Mouse (Mus musculus) c-Kit-negative CD71-positive TER-119-positive erythroid progenitor cells, embryonic 14.5 days (primary cell): Measurements from ENCODE around the gene Bcar3.
A peak's percentile ranks its signal among the peaks of the same experiment; 100 is the strongest.
"Not testable (repeated sequence)": the region's sequence is repeated elsewhere in the genome, so short reads cannot be mapped to it uniquely, and the experiment has no call there.

Experiments used
- DNase-seq: peaks from one replicate; pipeline ENCODE4 v3.0.0-alpha.2; 2013; ENCODE audit warnings: low read depth, low spot score

Gene Bcar3

DNA sequence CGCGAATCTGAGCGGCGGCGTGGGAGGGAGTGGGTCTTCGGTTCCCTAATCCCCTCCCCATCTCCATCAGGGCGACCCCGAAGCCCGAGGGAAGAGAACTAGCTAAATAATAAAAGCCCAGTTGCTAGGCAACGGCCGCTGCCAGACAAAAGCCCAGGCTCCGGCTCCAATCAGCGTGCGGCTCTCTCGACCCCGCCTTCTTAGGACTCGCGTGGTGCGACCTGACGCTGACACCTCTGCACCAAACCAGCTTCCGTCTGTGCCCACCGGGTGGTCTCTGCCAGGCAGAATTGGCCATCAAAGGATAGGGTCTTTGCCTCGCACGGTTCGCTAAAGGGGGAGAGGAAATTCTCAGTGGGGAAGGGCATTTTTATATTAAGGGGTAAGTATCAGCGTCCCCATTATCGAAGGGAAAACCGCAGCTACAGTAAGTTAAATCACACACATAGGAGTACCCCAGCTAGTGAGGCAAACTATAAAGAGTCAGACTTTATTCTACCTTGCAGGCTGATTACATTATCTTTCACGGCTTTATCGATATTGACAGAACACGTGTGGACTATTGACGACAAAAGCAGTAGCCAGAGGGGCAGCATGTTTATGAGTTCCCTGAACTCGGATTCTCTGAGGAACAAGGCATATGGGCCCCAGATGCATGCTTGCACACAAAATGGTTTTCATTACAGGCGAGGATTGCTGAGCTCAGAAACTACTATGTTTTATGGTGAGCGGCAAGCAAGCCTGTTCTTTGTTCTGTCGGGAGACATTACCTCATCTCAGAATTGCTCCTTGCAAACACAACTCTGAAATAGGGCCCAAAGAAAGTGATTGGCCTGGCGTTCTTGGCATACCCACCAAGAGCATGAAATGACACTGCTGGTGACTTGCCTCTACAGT is at the start of gene Bcar3:
Gene Bcar3, plus strand, starts transcription at position 183 of the 897 bp plus-strand sequence.
- peak; percentile 56 for DNase-seq

DNA sequence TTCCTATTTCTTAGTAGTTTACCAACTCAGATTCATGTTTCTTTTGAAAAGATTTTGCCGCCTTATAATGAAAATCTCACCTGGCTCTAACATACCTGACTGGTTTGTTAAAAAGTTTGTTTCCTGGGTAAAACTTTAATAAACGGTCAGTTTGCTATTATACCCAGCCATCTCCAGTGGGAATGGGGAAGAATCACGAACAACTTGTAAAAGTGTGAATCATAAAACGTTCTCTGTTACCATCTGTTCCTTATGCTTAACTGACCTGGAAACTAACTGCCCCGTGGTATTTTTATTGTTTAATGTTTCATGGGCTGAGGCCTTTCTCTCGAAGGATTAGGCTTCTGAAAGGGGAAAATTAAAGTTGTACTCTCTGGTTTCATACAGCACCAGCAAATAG is 49.2 kb upstream of the Bcar3 start:
- DNase-seq, result no peak

DNA sequence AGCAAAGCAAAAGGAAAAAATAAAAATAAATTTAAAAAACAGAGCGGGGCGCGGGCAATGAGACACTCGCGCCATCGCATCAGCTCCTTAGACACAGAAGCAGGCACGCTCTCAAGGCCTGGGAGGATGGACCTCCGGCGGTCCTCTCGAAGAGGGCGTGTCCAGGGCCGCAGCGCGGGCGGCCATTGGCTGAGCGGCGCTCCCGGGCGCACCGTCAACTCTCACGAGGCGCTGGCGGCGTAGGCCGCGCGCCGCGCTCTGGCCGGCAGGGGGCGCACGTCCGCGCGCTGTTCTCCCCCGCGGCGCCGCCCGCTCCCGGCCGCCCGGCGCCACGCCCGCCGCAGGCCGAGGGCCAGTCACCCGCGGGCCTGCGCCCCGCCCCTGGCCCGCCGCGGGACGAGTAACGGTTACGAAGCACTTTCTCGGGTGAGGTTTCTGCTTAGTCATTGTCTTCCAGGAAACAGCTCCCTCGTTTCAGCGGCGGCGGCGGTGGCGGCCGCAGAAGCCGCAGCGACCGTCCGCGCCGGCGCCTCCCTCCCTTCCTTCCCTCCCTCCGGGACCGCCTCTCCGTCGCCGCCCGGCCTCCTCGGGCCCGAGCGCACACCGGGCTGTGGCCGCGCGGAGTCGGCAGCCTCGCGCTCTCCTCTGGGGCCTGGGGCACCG is 48.6 kb upstream of the Bcar3 start, which contains the start of gene Gclm:
Gene Gclm, plus strand, starts transcription at position 343 of the 663 bp plus-strand sequence.
- DNase-seq, result peak; percentile 95

DNA sequence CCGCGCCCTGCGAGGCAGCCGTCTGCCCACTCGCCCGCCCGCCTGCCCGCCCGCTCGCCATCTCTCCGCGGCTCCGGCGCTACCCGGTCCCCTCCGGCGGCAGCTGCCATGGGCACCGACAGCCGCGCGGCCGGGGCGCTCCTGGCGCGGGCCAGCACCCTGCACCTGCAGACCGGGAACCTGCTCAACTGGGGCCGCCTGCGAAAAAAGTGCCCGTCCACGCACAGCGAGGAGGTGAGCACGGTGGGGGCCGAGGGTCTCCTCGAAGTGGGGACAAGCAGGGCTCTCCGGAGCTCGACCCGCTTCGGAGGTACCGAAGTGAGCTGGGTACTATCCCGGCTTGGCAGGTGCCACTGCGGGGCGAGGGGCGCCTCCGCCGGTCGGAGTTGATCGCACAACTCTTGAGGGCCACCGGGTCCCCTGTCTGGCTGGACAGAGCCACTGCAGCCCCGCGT is 48.0 kb upstream of the Bcar3 start:
- peak; percentile 34 for DNase-seq

DNA sequence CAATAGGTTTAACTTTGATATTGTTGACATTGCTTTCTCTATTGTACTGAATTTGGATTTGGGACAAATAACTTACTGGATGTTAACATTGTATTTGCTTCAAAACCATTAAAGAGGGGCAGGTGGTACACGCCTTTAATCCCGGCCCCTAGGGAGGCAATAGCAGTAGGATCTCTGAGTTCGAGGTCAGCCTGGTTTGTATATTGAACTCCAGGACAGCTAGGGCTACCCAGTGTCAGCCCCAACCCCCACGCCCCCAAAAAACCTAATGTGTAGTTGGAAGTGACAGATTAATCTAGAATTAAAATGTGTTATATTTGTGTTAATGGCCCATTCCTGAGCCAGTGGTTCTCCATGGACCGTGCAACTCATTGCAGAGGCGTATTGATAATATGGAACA is 47.5 kb upstream of the Bcar3 start:
- DNase-seq, result peak; percentile 34

DNA sequence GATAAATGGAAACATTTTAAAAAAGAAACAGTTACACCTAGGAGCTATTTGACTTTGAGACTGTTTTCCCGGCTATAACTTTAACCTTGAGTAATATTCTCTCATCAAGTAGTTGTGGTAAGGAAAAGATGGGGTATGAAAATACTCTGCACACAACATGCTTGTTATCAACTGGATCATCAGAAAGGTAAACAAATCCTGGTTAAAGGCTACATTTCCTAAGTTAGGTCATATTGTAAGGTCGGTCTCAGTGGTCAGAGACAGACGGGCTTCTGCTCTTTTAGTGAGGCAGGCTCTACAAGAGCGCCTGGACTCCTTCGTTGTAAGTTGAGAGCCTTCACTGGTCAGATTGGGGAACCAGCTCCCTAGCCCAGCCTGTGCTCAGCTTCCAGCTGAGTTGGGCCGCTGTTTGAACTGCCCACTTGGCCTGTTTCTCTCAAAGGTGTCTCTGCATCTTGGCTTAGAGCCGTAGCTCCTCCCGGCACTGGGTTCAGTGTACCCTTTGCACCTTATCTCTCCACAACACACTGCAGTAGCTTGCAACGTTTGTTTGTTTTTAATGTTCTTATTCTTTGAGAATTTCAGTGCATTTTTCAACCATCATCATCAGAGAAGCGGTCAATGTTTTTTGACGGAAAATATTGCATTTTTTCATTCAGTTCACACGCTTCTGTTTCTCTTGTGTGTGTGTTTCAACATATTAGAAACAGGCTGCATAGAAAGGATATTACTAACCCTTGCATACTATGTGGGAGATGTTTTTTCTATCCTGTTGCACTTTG is 46.8 kb upstream of the Bcar3 start:
- peak; percentile 67 for DNase-seq

DNA sequence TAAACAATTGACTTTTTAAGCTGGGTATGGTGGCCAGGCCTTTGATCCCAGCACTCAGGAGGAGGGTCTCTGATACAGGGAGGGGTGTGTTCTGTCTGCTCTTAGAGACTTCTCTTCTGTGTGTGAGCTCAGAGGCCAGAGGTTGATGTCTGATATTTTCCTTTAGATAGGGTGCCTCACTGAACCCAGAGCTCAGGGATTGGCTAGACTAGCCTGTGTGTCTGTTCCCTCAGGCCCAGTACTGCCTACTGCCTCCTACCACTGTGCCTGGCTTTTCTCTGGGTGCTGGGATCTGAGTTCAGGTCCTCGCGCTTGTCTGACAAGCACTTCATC is 46.2 kb upstream of the Bcar3 start:
- peak; percentile 62 for DNase-seq

DNA sequence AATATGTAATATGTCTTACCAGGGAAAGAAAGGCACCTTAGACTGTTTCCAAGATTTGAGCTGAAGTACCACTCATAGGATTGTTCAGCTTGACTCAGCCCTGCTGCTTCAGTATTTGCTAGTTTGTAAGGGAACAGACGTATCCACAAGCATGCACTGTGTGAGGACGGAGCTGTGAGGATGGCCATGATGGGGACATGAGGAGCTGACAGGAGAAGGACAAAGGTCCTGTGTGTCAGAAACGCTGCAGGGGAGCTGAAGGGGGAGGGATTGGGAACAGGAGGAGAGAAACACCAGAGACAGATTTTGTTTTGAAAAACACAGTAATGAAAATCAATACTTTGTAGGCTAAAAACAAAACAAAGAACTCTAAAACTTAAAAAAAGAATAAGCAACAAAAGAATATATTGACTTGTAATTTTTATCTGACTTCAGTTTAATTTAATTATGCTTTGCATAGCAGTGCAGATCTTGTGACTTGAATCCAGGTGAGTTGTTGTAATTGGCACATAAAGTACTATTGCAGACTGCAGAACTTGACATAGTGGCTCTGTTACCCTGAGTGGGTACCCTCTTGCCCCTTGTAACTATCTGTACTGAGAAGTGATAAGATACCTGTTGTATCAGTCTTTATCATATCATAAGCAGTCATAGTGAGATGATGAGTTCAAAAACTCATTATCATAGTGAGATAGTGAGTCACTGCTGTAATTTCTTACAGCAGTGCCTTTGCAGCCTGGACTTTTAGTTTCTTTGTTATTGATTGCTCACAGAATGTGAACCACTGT is 41.3 kb upstream of the Bcar3 start:
- no peak for DNase-seq

DNA sequence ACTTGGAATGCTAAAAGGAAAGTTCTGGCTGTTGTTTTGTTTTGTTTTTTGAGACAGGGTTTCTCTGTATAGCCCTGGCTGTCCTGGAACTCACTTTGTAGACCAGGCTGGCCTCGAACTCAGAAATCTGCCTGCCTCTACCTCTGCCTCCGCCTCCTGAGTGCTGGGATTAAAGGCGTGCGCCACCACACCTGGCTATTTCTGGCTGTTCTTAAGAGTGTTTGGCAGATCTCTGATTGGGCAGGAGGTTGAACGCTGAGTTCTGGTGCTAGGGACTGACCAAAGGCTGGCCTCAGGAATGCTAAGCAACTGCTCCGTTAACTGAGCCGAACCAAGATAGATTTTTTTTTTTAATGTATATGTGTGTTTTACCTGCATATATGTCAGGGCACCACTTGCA is 39.9 kb upstream of the Bcar3 start:
- not testable (repeated sequence) for DNase-seq

DNA sequence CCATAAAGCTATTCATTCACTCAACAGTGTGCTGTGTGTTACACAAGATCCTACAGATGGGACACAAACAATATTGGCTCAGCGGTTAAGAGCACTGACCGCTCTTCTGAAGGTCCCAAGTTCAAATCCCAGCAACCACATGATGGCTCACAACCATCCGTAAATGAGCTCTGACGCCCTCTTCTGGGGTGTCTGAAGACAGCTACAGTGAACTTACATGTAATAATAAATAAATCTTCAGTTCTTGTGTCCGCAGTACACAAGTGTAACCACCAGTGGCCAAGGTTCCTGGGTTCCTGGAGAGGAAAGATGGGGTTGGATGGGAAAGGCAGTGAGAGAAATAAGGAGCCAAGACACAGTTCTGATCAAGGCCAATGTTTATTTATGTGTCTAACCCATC is 23.9 kb upstream of the Bcar3 start:
- no peak for DNase-seq

DNA sequence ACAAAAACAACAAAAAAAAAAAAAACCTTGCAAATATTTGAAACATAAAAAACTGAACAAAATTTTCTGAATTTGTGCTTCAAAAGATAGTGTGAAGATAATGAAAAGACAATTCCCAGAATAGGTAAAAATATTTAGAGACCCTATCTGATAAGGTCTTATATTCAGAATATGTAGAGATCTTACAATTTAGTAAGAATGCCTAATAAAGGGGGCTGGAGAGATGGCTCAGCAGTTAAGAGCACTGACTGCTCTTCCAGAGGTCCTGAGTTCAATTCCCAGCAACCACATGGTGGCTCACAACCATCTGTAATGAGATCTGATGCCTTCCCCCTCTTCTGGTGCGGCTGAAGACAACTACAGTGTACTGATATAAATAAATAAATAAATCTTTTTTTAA is 21.4 kb upstream of the Bcar3 start:
- not testable (repeated sequence) for DNase-seq

DNA sequence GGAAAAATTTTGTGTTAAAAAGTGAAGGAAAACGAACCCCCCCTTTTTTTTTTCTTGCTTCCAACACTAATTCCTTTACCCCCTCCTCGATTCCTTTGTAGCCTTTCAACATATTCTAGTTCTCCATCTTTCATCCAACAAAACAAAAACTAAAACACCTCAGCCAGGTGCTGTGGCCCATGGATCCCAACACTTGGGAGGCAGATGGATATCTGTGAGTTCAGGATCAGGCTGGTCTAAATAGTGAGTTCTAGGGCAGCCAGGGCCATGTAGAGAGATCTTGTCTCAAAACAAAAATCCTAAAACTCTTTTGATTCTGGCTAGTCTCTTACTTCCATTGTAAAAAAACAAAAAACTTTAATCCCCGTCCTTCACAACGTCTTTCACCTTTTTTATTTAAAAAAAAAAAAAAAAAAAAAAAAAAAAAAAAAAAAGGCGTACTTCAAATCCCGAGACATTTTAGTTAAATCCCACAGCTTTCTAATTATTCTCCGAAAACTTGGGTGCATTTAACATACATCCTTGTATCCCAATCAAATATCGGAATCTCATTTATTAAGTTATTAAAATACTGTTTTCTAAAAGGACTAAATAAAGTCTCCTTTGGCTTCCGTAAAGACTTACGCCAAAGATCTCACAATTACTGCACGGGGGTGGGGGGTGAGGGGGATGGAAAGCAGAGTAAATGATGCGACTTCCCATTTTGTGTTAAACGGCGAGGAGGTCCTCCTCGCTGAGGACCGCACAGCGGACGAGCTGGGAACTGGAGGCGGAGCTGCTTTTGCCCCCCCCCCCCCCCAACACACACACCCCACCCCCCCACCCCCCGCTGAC is 20.3 kb upstream of the Bcar3 start:
- DNase-seq, result no peak

DNA sequence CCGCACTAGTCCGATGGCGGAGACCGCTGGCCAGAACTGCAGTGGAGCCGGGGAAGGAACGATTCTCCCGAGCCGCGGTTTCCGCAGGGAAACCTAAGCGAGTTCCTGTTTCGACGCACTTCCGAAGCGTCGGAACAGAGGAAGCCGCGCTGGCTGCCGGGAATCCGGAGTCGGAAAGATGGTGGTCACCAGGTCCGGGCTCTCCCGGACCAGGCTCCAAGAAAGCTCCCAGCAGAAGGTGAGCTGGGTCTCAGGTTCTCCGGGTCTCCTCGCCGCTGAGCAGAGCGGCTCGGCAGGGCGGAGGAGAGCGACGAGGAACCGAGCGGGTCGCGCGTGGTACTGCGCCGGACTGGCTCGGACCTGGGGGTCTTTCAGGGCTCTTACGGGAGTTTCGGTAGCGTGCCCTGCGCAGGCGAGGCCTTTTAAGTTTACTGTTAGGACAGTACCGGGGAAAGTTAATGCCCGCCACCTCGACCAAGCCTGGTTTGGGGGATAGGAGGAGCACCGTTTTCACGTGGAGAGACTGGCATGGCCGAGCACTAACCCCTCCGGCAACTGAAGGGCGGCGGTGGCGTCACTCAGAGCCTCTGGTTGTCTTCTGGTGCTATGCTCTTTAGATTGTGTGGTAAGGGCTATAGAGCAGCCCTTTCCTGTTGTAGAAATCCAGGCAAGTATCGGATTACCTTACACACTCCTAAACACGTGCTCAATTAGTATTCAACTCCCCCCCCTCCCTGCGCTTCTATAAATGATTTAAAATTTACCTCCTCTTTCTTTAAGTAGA is 19.5 kb upstream of the Bcar3 start, which contains the start of gene Dnttip2:
Gene Dnttip2, plus strand, starts transcription at position 148 of the 784 bp plus-strand sequence.
- DNase-seq, result peak; percentile 71

DNA sequence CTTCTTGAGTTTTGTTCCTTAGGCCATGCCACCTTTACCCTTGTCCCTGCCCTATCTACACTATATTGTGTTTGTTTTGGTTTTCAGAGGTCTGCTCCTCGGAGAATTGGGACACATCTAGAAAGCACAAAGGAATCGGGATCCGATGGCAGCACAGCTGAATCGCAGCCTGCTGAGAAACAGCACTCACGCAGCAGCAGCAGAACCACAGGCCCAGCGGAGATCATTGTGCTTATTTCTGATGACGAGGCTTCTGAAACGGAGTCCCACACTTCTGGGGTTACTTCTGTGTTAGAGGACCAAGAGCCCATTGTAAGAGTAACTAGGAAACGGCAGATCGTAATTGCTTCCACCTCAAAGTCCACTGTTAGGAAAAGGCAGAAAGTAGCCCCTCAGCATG is 18.8 kb upstream of the Bcar3 start:
- no peak for DNase-seq

DNA sequence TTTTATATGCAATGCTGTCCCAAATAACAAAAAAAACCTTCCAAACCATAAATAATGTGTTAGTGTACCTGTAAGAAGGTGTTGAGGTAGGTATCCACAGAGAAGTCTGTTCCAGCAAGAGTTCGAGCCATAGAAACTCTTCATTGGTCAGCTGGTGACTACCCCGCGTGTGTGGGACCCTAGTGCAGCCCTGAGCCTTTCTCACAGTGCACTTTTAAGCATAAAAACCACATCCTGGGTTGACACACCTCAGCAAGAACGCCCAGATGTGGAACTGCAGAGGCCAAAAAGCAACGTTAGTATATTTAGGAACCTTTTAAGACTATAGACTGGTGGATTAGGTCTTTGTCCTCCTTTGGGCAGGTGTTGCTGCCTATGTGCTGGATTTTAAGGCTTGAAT is 6.7 kb upstream of the Bcar3 start:
- DNase-seq, result no peak

DNA sequence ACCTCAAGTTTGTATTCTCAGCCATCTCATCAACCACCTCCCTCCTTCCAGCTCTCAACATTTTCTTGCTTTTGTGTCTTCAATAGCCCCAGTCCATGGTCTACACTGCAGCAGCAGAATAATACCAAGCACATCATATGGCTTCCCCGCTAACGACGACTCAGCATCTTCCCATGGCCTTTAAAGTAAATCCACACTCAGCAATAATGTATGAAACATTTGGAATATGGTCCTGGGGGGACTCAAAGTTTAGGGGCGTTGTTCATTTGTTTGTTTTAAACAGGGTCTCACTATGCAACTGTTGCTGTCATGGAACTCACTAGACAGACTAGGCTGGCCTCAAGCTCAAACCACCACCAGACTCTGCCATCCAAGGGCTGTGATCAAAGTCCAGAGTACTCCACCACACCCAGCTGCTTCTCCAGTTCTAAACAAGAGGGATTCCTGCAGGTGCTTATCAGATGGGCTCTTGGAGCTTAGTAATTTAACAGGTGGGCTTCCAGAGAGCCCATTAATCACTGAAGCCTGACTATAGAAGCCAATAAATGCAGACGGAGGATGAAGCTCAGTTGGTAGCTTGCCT is 5.2 kb upstream of the Bcar3 start:
- DNase-seq, result no peak

DNA sequence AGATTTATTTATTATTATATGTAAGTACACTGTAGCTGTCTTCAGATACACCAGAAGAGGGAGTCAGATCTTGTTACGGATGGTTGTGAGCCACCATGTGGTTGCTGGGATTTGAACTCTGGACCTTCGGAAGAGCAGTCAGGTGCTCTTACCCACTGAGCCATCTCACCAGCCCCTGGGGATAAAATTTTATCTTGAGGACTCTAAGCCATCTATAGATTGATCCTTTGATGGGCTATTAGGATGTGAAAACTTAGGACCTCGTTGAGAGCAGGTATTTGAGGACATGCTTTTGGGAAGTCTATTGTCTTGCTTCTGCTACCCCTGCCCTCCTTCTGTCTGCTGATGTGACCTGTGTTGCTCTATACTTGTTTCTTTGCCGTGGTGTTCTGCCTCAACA is 4.6 kb upstream of the Bcar3 start:
- not testable (repeated sequence) for DNase-seq

DNA sequence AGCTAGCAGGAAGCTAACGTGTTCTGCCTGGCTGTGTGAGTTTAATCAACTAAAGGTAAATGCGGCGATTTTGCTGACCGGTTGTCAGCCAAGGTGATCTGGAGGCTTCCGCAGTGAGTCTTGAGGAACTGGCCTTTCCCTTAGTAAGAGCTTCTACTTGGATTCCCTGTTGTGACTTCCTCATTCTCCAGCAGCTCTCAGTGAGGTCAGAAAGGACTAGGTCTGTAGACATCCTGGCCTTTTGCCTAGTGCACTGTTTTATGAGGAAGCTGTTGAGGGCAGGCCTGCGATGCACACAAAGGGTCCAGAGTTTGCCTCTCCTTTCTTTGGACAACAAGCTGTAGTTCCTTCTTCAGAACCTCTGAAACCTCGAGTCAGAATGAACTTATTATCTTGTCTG is 3.2 kb upstream of the Bcar3 start:
- DNase-seq, result no peak

DNA sequence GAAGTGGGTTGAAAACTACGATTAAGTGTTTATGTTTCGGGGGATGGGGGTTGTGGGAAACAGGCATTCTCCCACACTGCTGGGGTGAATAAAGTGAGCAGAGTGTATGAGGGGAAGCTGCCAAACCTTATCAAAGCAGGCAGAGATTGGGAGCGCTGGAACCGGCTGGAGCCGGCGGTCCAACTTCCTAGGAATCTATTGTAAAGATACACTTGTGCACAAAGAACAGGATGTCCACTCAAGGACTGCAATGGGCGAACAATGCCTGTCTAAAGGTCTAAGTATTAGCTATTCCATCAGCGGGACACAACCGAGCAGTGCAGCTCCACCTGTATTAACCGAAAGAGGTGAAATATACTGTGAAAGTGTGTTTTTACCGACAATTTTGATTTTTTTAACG is 2.1 kb upstream of the Bcar3 start:
- DNase-seq, result no peak
